Mouse (Mus musculus) mouse trophoblast stem cell (cell line): ENCODE results near the gene Cfap61.

Source experiments
- in situ Hi-C, 2 experiments: fragments of 300-500 bp; cut with MseI, MboI; formaldehyde crosslinking; loops; 2 replicates in 1 of 2; 3 replicates in 1 of 2; pipeline ENCODE4 v1.15.1; 2025

Gene Cfap61

DNA sequence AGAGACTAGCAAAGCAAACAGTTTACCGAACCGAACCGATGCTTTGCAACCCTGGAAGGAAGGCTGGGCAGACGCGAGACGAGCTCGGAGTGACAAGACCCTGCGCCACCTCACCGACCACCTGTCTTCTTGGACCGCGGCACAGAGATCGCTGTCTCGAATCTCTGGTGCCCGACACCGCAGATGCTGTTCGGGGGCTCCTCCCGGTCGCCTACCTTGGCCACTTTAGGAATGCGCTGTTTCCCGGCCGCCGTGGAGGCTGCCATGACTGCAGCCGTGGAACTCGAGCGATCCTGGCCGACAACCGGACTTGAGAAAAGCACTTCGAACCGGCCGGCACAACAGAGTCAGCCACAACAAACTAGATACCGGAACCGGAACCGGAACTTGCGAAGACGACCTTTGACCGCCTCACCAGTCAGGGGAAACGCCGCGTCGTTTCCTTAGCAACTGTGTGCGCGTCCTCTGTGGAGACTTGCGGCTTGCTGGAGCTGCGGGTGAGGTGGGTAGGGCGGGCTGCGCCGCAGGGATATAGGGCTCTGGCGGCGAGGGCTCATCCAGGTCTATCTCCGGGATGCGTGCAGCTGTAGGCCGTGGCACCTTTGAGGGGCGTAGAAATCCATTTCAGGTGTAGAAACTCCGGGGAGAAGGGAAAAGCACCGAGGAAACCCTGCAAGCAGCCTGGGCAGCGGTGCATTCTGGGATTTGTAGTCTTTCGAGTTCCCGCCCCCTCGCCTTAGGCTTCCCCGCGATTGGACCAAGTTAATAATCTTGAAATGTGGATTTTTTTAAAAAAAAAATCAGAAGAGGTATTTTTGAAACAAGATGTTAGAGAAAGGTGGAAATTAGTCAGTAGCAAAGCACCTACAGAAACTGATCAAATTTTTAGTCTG, at the start of gene Cfap61, which contains the start of gene Crnkl1:
Gene Cfap61, plus strand, starts transcription at position 446 of the 893 bp plus-strand sequence.
Gene Crnkl1, minus strand, starts transcription at position 676 of the 893 bp plus-strand sequence.
- in situ Hi-C loops = no loop called here

DNA sequence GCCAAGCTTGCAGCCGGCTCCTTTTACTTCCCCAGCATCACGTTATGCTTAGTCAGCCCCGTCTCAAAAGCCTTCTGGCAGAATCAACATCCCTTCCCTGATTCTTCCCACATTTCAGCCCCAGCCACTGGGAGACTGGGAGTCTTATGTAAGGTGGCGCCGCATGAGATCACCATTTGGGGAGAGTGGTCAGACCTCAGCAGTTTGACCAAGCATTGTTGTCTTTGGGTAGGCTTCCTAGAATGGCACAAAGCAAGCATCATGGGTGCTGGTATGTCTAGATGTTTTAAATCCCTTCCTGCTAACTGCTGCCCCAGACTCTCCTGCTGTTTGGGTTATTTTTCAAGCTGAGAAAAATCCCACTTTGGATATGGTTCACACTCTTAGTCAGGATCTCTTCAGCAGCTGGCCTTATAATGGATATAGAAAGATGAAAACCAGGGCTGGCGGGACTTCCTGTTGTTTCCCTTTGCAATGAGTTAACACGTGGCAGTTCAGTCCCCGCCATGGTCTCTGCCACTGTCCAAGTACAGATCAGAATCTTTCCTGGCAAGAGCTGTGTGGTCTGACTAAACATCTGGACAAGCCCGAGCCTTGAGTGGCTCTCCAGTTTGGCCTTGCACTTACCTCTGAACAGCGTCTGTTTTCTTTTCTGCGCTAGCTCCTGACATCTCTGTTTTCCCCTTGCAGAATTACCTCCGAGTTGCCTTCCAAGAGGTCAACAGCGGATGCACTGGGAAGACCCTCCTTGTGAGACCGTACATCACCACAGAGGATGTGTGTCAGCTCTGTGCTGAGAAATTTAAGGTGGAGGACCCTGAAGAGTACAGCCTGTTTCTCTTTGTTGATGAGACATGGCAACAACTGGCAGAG, 49.4 kb upstream of the Cfap61 start:
- in situ Hi-C loops = loop anchor here (10.0 kb wide), 2 partner anchors 180 to 190 kb away; no protein-coding TSS in a partner anchor

DNA sequence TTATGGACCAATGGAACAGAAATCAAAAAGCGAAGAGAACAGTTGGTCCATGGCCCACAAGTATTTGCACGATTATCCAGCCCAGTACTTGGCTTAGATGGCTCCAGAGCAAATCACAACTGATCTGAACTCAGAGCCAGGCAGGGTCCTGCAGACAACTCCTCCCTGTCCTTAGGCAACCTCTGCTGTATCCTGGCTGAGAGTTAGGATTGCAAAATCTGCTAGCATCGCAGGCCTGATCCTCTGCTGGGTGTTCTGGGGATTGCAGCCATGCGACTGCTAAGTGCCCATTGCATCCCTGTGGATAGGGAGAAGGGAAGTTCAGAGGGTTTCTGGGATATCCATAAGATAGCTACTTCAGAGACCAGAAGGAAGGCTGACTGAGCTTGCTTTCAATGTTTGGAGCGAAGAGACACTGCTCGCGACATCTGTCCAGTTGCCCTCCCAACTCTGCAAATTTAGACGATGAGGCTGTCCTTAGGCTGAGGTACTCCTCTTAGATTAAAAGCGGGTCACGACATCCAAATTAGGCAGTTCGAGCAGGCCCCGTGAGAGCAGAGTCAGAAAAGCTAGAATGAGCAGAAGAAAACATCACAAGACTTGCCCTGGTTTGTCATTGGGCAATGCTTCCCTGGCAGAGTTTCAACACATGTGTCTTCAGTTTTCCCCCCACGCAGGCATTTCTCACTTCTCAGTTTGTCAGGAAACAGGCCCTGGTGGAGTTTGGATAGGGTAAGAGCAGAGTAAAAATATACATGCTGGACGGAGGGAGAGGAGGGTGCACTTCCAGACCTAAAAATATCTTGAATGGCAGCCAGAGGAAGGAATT, 46.4 kb upstream of the Cfap61 start:
- in situ Hi-C loops = loop anchor here (10.0 kb wide), 2 partner anchors 183 to 193 kb away; no protein-coding TSS in a partner anchor

DNA sequence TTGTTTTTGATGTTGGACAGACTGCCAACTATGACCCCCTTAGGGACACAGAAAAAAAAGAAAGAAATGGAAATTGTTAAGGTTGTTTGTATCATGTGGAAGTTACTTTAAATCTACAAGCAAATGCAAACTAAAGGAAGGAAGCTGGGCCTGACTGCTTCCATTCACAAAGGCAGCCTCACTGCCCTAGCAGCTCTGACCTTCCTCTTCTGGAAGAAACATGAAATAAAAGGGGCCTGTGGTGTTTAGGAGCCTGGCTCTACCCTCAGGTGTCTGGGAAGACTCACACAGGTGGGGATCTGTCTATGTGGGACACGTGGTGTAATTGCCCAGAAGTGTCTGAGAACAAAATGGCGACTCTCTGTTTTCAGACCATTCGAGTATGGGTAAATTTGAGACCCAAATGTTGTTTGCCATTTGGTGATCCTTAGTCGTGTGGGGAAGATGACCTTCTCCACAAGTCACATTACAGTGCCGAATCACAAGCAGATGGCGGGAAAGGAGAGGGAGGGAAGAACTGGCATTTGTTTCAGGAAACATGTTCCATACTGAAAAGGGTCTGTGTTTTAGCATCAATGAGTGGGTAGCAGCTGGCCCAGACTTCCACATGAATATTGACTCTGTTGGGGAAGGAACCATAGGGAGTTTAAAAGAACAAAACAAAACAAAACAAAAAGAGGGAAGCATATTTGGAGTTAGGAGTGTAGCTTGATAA, 45.7 kb upstream of the Cfap61 start:
- in situ Hi-C loops = loop anchor here (10.0 kb wide), 2 partner anchors 184 to 194 kb away; no protein-coding TSS in a partner anchor

DNA sequence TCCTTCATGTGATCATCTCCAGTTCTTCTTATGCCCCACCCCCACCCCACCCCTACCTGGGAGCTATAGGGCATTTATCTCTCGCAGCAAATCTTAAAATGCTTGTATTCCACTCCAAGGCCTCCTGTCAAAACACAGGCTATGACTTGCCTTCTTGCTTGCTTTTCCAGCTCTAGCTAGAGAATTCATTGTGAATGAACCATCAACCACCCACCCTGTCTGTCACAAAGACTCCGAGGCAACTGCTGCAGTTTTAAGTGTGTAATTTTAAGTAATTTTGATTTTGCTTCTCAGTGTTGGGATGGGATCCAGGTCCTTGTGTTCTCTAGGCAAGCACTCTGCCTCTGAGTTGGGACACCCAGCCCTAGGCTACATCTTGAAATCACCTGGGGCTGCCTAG, 44.0 kb upstream of the Cfap61 start:
- in situ Hi-C loops = no loop called here

DNA sequence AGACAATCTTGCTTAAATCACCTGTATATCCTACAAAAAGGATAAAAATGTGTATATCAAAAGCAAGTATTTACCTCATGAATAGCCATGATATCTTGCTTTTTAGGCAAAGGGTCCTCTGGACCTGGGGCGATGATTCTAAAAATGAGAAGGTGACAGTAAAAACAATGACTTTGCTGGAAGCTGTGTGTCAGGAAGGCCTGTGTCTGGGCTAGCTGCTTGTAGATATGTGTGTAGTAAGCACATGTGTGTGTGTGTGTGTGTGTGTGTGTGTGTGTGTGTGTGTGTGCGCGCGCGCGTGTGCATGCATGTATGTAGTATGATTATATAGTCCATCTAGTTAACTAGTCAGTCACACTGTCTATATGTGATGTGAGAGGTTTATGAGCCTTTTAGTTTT, 40.8 kb upstream of the Cfap61 start:
- in situ Hi-C loops = no loop called here

DNA sequence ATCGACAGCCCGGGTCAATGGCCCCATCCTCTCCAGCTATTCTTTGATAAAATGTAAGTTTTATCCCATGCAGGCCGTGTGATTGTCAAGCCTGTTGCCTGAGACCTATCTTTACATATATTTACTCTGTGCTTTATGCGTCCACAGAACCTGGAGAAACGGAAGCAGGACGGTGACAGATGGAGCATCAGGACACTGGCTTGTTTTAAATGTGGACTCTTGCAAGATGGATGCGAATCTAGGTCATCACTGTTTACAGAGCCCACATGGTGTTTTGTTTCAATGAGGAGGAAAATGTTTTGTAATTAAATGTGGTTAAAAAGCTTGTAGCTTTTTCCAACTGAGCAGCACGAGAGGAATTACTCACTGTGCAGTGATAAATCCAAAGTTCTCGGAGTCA, 36.5 kb upstream of the Cfap61 start:
- in situ Hi-C loops = no loop called here

DNA sequence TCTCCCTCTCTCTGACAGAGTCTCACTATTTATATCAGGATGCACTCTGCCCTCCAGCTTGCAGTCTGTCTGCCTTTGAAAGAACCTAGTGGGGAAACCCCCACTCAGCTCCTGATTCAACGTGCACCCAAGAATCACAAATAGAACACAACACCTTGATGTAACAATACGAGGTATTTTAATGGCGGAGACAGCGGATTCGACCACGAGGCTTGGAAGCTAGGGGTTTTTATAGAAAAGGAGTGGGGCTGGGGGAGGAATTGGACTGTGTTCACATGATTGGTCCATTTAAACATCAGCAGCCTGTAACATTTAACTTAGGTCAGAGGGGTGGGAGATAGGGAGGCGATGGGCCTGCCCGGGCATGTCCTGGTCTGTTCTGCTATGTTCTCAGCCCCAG, 34.3 kb upstream of the Cfap61 start:
- in situ Hi-C loops = loop anchor here in 1 of 2 experiments (10.0 kb wide), 1 partner anchor 206 kb away; no protein-coding TSS in a partner anchor

DNA sequence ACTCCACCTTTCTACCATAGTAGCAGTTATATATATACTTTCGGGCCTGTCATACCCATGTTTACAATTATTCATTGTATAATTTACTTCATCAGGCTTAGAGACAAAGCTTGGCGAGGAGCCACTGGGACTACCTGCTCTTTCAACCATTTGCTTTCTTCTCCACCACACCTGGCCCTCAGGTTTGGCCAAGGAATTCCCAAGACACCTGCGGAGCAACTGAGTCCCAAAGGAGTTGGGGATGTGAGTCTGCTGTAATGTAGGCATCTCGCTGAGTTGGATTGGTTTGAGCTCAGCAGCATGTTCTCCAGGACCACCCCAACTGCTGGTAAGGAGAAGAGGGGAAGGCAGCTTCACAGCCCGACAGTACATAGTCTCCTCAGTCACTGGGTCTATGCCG, 32.7 kb upstream of the Cfap61 start, which contains the start of gene Naa20:
Gene Naa20, plus strand, starts transcription at position 239 of the 400 bp plus-strand sequence.
- in situ Hi-C loops = loop anchor here in 1 of 2 experiments (10.0 kb wide), 1 partner anchor 207 kb away; no protein-coding TSS in a partner anchor

DNA sequence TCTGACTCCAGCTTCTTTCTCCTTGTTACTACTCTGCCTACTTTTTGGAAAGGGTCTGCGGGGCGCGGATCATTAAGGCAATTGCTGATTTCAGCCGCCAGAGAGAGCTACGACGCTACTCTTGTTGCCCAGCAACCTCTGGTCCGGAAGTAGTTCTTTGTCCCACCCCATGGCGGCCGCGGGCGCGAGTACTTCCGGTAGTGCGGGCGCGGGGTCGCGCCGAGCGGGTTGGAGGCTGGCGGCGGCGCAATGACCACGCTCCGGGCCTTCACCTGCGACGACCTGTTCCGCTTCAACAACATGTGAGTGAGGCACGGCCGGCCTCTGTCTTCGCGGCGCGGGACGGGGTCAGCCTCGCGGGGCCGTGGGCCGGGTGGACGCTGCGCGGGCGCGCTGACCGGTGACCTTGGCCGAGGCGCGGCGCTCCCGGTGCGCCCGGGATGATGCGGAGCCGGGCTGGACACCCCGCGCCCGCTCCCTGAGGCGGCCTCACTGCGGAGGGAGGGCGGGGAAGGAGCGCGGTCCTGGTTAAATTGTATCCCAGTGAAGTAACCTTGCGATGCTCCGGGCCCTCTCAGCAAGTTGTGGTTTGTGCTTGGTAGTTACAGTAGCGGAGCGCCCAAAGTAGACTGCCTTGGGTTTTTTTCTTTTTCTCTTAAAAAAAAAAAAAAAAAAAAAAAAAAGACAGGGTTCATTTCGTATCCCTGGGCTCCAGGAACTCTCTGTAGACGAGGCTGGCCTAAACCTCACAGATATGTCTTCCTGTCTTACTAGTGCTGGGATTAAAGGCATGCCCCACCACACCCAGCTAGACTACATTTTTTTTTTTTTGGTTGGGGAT, 31.3 kb upstream of the Cfap61 start:
- in situ Hi-C loops = loop anchor here in 1 of 2 experiments (10.0 kb wide), 1 partner anchor 208 kb away; no protein-coding TSS in a partner anchor

DNA sequence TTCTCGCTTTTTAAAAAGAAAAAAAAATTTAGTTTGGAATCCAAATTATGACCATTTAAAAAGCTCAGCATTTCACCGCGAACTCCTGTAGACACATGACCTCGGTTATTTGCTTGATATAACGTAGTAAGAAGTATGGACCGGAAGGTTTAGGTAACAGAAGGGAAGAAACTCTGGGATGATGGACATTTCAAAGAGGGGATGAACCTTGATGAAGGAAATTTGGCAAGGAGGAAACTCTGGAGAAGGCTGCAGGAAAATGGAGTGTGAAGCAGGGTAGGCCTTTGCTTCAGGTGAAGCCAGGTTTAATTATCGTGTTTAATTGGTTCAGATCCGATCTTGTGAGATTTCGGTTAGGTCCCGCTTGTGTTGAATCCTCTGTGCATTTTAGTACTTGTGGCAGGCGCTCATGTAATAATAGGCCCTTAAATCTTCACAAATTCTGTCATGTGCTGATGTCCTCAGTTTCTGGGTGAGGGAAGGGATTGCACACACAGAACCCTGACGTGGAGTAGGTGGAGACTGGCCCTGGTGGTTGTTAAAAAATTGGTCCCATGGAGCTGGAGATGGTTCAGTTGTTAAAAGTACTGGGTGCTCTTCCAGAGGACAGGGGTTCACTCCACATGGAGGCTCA, 30.5 kb upstream of the Cfap61 start:
- in situ Hi-C loops = loop anchor here in 1 of 2 experiments (10.0 kb wide), 1 partner anchor 209 kb away; no protein-coding TSS in a partner anchor

DNA sequence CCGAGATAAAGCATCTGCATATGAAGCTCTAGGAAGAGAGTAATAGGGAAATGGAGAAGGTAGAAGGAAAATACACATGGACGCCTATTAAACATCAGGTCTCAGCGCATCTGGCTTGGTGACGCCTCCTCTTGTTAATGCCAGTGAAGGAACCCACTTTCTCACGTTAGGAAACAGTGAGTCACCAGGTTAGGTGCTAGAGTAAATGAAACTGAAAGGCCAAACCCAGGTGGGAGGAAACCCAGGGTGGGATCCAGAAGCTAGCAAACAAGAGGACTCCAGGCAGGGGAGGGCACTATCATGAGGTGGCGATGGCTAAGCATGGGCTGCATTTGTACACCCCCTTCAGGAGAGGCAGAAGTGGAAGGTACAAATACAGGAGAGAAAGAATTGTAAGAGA, 29.4 kb upstream of the Cfap61 start:
- in situ Hi-C loops = loop anchor here in 1 of 2 experiments (10.0 kb wide), 1 partner anchor 210 kb away; no protein-coding TSS in a partner anchor

DNA sequence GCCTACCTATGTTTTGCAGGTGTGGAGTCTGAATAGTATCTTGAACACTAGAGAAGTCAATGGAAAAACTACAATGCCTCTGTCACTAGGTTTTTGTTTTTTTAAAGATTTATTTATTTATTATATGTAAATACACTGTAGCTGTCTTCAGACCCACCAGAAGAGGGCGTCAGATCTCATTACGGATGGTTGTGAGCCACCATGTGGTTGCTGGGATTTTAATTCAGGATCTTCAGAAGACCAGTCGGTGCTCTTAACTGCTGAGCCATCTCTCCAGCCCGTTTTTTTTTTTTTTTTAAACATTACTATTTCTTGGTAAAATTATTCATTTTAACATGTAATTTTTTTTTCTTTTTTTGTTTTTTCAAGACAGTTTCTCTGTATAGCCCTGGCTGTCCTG, 28.7 kb upstream of the Cfap61 start:
- in situ Hi-C loops = loop anchor here in 1 of 2 experiments (10.0 kb wide), 1 partner anchor 211 kb away; no protein-coding TSS in a partner anchor

DNA sequence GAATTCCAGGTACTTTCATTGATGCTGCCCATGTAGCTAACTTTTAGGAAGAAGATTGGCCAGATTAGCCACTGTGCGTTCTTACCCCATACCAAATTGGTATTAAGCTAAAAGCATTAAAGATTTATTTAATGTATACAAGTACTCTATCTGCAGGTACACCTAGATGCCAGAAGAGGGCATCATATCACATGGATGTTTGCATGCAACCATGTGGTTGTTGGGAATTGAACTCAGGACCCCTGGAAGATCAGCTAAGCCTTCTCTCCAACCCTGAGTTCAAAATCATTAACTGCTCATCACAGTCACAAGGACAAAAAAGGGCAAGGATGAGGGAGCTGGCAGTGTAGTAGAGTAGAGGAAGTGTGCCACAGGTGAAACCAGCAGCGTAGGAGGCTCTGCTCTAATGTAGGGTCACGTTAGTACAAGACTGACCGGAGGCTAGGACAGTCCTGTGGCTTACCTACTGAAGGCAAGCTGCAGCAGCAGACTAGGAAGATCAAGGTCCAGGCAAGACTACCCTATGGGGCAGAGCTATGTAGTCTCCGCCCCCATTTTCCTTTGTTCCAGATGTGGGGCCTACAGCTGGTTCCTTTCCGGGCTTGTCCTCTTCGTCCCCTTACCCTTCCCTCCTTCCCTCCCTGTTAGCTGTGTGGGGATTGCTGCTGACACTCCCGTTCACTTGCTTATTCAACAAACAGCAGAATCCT, 13.5 kb upstream of the Cfap61 start:
- in situ Hi-C loops = no loop called here

DNA sequence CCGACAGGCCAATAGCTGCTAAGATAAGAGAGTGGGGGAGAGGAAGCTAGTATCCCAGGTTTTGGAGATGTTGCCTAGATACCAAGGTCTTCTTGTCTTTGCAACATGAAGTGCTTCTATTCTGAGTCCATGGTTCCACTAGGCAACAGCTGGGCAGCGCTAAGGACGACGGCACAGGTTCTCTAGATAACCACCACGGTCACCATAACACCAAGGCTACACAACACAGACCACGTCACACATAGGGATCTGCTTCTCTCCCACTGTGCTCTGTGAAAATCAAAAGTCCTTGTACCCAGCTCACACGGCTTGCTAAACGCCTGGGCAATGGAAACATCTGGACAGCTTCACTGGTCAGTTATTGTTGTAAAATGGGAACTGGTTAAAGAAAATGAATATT, 2.4 kb downstream of the Cfap61 start:
- in situ Hi-C loops = no loop called here

DNA sequence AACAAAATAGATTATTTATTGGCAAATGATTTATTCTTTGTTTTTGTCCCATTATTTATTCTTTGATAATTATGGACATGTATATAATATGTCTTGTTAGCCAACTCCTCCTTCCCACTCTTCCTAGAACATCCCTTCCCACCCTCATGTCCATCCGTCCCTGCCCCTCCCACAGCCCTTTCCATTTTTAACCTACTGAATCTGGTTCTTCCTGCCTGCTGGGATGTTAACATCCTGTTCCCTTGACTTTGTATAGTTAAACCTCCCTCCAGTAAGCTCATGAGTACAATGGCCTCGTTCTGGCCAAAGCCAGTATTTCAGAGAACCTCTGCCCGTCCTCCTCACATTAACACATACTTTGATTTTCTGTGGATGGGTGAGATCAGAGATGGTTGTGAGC, 6.8 kb downstream of the Cfap61 start:
- in situ Hi-C loops = no loop called here

DNA sequence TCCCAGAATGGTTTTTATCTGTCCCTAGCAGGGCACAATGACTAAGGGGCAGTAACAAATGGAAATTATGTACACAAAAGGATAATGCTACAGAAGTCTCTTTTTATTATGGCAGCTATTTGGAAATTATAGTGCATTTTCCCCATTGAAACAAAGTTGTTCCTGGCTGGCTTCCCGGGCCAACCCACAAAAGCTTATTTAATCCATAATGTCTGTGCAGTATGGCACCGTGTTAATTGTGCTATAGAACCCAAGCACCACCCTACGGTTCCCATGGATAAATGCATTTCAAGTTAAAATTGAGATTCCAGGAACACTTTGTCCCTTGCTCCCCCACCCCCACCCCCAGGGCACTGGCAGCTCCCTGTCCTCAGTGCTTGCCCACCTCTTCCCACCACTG, 9.7 kb downstream of the Cfap61 start:
- in situ Hi-C loops = no loop called here

DNA sequence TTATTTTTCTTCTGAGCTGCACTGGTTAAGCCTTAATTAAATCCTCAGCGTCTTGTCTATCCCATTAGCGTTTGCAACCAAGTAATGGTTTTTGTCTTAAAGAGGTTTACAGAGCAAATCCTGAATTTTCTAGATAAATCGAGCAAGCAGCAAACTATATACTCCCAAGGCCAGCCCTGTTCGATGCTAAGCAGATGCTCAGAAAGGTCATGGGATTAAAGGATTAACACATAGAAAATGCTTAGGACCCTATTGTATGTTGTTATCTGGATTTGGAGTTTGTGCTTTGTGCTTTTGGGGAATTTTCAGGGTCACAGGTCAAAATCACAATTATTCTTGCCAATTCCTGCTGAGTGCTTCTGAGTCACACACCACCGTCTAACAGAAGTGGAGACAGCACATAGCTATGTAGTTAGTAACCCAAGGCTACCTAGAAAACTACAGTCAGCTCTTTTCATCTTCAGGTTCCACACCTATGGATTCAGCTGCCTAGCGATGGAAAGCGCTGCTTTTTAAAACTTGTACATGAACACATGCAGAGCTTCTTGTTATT, 13.9 kb downstream of the Cfap61 start:
- in situ Hi-C loops = no loop called here
